Mouse (Mus musculus) heart, postnatal 0 days (tissue): ENCODE measurements around the gene Map2k5. TPM values are rescaled to one million over a fixed set of nuclear protein-coding genes. Genes with fewer than 3 reads are reported as not detected.
A peak's percentile ranks its signal among the peaks of the same experiment; 100 is the strongest.

Experiments used
- ATAC-seq: fragments of 200-750 bp; cut with Nextera tagmentation; 2 replicates; pipeline ENCODE4 v1.8.0; 2017; ENCODE audit warnings: low read depth, moderate number of reproducible peaks, moderate library complexity; ENCODE audit not compliant: insufficient read depth
- DNase-seq: peaks from one replicate; pipeline ENCODE4 v3.0.0-alpha.2; 2016; ENCODE audit warnings: low spot score
- H3K27ac ChIP-seq: fragments of 300-500 bp; sonication (generic); 2 replicates; pipeline ENCODE4 v1.5.1; 2014; ENCODE audit warnings: low read depth, mild to moderate bottlenecking
- H3K27me3 ChIP-seq: fragments of 300-500 bp; sonication (generic); 2 replicates; pipeline ENCODE4 v1.6.1; 2014; ENCODE audit warnings: low read length, mixed read lengths; ENCODE audit not compliant: control insufficient read depth, insufficient read depth
- H3K36me3 ChIP-seq: fragments of 300-500 bp; sonication (generic); replicated peaks from 2 replicates; pipeline ENCODE4 v1.6.1; 2014; ENCODE audit warnings: low read length, mixed read lengths; ENCODE audit not compliant: control insufficient read depth, insufficient read depth
- H3K4me1 ChIP-seq: fragments of 300-500 bp; sonication (generic); 2 replicates; pipeline ENCODE4 v1.6.1; 2014; ENCODE audit warnings: antibody characterized with exemption; ENCODE audit not compliant: control insufficient read depth, insufficient read depth
- H3K4me2 ChIP-seq: fragments of 300-500 bp; sonication (generic); 2 replicates; pipeline ENCODE4 v1.6.1; 2014; ENCODE audit warnings: low read depth, mild to moderate bottlenecking, low read length, moderate library complexity
- H3K4me3 ChIP-seq: fragments of 300-500 bp; sonication (generic); 2 replicates; pipeline ENCODE4 v1.5.1; 2014; ENCODE audit warnings: low read depth, low read length
- H3K9ac ChIP-seq: fragments of 300-500 bp; sonication (generic); replicated peaks from 2 replicates; pipeline ENCODE4 v1.6.1; 2014; ENCODE audit warnings: low read depth, low read length, mixed read lengths
- H3K9me3 ChIP-seq: fragments of 300-500 bp; sonication (generic); replicated peaks from 2 replicates; pipeline ENCODE4 v1.6.1; 2016; ENCODE audit warnings: low read length; ENCODE audit not compliant: control insufficient read depth
- CTCF ChIP-seq: IDR thresholded peaks from 2 replicates; pipeline ENCODE4 v1.5.1; 2016; ENCODE audit warnings: antibody characterized with exemption, control low read depth, low read depth
- EP300 ChIP-seq: IDR thresholded peaks from 2 replicates; pipeline ENCODE4 v1.6.1; 2016; ENCODE audit warnings: antibody characterized with exemption, low read depth
- WGBS: fragments of 180-500 bp; shearing (Covaris S2); extraction: QIAGEN DNeasy Blood & Tissue Kit; methylation state at CpG from one replicate; pipeline ENCODE4 v1.1.7; 2014; 5-methylcytosine and 5-hydroxymethylcytosine counted together
- polyA plus RNA-seq: library from polyadenylated mRNA; unstranded; fragments of >200 nt; fragmentation: Nextera tagmentation; extraction: Ambion mirVana; gene quantifications from 2 replicates; pipeline ENCODE4 v1.2.1, GENCODE M21; 2015
- total RNA-seq: library from RNA; depleted of rRNA; stranded (reverse); fragments of >200 nt; gene quantifications from 2 replicates; pipeline ENCODE4 v1.2.3, GENCODE M21; 2014; ENCODE audit warnings: low replicate concordance

Map2k5 gene
- total and polyA plus RNA-seq, 2 experiments from 2014 or later: 22.6 to 33.9 TPM

DNA sequence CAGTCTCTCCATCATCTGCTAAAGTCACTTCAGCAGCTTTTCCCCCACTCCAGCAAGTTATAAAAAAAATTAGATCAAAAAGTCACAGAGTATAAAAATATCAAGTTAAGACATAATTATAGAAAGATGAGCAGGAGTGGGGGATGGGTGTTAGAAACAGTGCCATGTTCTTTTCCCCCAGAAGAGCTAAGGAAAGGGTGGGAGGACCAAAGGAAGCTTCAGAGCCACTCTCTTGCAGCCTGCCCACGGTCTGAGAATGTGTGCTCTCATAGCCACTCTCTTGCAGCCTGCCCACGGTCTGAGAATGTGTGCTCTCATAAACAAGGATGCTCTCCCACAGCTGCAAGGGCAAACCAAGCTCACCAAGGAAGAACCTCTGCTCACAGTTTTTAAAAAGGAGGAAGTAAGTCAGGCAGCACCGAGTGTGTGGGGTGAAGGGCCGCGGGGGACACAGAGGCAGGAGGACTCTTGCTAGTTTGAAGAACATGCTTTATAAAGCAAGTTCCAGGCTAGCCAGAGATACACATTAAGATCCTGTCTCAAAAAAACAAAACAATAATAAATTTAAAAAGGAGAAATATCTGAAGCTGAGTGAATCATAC lies 131.0 kb downstream of the Map2k5 start:
- WGBS: 74% methylated on average over 5 of the region's 5 CpGs
- peaks cover 40% of the 10 kb centered on the region; the same call in 1 of the 2 replicates for H3K36me3 ChIP-seq

DNA sequence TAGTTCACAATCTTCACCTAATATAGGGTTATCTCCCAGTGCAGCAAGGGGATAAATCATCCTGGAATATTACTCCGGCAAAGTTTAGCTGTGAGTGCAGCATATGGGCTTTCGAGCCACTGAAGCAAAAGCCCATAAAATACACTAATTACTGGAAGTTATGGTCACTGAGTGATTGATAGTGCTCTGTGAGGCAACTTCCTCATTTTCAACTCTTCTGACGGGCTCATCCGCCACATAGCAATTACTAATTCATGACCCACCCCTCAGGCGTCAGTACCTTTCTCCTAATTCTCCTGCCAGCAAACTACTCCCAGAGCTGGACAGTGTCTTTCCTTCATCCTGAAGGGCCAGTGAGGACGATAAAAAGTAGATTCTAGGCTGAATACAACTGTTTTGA lies 135.7 kb downstream of the Map2k5 start:
- Histone ChIP-seq H3K36me3 (peaks cover 20% of the 10 kb centered on the region; the same call in 1 of the 2 replicates), H3K4me3 (no peak overlapping the region), H3K9me3 (no peaks in the 10 kb centered on the region), H3K27me3 (no peaks in the 10 kb centered on the region), H3K9ac (no peak overlapping the region), H3K4me2 (no peak overlapping the region), H3K27ac (no peak overlapping the region), H3K4me1 (no peaks in the 10 kb centered on the region)
- TF ChIP-seq EP300 (no peak), CTCF (no peak)
- ATAC-seq: no peak
- DNase-seq: no peak
- 86% methylated on average over 6 of the region's 6 CpGs for WGBS

More for the DNA sequence above, 131.0 kb downstream of the Map2k5 start:
- no peaks in the 10 kb centered on the region for H3K4me1 ChIP-seq
- no peak overlapping the region for H3K4me2 ChIP-seq
- DNase-seq (no peak), ATAC-seq (no peak)
- H3K9me3 ChIP-seq: no peaks in the 10 kb centered on the region
- H3K27ac ChIP-seq: no peak overlapping the region
- H3K9ac ChIP-seq: no peak overlapping the region
- TF ChIP-seq EP300: no peak
- no peak for TF ChIP-seq CTCF
- H3K4me3 ChIP-seq: no peak overlapping the region
- H3K27me3 ChIP-seq: no peaks in the 10 kb centered on the region

DNA sequence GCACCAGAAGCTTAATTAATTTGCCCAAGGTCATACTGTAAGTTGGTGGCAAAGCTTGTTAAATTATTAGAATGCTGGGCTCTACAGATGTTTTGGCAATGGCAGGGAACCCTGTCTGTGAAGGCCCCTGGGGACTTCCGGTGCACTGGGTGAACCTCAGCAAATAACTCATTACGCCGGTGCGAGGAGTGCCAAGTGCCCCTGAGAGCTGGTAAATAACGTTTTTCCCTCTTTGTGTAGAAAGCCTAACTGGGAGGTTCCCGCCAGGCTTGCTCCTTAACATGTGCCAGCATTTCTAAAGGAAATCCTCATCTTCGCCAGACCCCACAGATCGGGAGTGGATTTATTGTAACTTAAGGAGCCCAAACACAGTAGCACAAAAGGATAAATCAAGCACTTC lies 136.5 kb downstream of the Map2k5 start:
- Histone ChIP-seq H3K4me1 (no peaks in the 10 kb centered on the region), H3K4me2 (no peak overlapping the region), H3K9me3 (no peaks in the 10 kb centered on the region), H3K9ac (no peak overlapping the region), H3K27ac (no peak overlapping the region), H3K27me3 (no peaks in the 10 kb centered on the region), H3K4me3 (no peak overlapping the region), H3K36me3 (peaks cover 19% of the 10 kb centered on the region; the same call in 1 of the 2 replicates)
- 84% methylated on average over 8 of the region's 8 CpGs for WGBS
- no peak for TF ChIP-seq CTCF
- TF ChIP-seq EP300: no peak
- ATAC-seq: no peak
- DNase-seq: no peak

DNA sequence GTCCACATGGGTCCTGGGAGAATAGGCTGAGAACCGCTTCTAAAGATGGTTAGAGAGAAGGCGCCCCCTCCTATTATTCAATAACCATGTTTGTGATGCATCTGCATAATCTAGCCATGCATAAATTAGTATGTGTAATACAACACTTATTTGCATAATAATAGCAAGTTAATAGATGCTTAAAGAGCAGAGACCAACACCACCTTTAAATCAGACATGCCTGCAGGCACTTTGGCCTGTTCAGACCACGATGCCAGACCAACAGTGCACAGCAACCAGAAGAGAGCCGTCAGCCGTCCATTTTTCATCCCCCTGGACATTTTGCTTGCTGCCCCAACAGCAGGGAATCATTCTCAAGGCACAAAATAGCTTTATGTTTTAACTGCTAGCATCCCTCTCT lies 143.3 kb downstream of the Map2k5 start:
- 93% methylated on average over 5 of the region's 5 CpGs for WGBS
- H3K4me1 ChIP-seq: no peaks in the 10 kb centered on the region
- no peak for DNase-seq
- no peak for ATAC-seq
- H3K9me3 ChIP-seq: no peaks in the 10 kb centered on the region
- H3K27ac ChIP-seq: no peak overlapping the region
- no peak overlapping the region for H3K4me3 ChIP-seq
- H3K36me3 ChIP-seq: 0 out of 2 replicates have a peak, but pooled peaks cover 6% of the 10 kb centered on the region
- no peaks in the 10 kb centered on the region for H3K27me3 ChIP-seq
- no peak overlapping the region for H3K4me2 ChIP-seq
- TF ChIP-seq CTCF: no peak
- no peak for TF ChIP-seq EP300
- H3K9ac ChIP-seq: no peak overlapping the region

DNA sequence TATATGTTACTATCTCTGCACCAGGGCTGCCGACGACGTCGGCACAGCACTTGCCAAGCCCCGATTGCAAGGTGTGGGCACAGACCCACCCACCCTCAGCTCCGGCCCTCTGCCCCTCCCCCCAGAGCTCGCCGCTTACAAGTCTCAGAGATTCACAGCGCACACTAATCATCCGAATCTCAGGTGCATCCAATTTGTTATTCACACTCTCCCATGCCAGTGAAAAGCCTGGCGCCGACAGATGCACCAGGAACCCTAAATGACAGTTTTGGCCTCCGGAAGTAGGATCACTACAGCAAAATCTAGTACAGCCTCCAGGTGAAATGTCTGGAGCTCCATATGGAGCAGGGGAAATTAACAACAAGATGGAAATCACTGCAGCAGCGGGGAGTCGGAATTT lies 147.4 kb downstream of the Map2k5 start:
- no peaks in the 10 kb centered on the region for H3K4me1 ChIP-seq
- no peak overlapping the region for H3K9ac ChIP-seq
- H3K9me3 ChIP-seq: no peaks in the 10 kb centered on the region
- H3K36me3 ChIP-seq: 0 out of 2 replicates have a peak, but pooled peaks cover 6% of the 10 kb centered on the region
- H3K4me2 ChIP-seq: no peak overlapping the region
- no peak overlapping the region for H3K27ac ChIP-seq
- no peak for ATAC-seq
- H3K27me3 ChIP-seq: no peaks in the 10 kb centered on the region
- 80% methylated on average over 15 of the region's 15 CpGs for WGBS
- no peak overlapping the region for H3K4me3 ChIP-seq
- TF ChIP-seq CTCF (no peak), EP300 (no peak)
- DNase-seq: no peak

DNA sequence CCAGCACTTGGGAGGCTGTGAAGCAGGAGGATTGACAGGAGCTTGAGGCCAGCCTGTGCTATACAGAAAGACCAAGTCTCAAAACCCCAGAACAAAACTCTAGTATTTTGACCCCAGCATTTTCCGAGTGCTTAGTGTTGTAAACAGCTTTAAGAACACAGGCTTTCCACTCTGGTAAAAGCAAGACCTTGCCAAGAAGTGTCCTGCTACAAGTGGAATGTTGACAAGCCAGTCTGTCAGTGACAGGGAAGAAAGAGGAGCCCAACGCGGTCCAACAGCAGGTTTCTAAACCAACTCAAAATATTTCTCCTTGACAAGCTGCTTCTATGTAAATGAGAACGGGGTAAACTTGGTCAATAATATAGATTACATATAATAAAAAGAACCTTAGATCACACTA lies 148.6 kb downstream of the Map2k5 start:
- Histone ChIP-seq H3K4me1 (no peaks in the 10 kb centered on the region), H3K4me2 (no peak overlapping the region), H3K4me3 (no peak overlapping the region), H3K27me3 (no peaks in the 10 kb centered on the region), H3K9me3 (no peaks in the 10 kb centered on the region), H3K9ac (no peak overlapping the region), H3K27ac (no peak overlapping the region), H3K36me3 (0 out of 2 replicates have a peak, but pooled peaks cover 6% of the 10 kb centered on the region)
- WGBS: 43% methylated on average over 4 of the region's 4 CpGs
- ATAC-seq (no peak), DNase-seq (peak; percentile 25)
- TF ChIP-seq EP300 (no peak), CTCF (no peak)
